Mouse (Mus musculus) bone marrow, adult 2 months (tissue): ENCODE results near the gene Cog4.

Source experiments
- CTCF ChIP-seq: fragments of 200-500 bp; IDR thresholded peaks from 2 replicates; pipeline ENCODE4 v1.5.1; 2011; ENCODE audit warnings: low read length, control low read depth; ENCODE audit not compliant: control insufficient read depth, insufficient read depth
- POLR2A ChIP-seq: fragments of 200-500 bp; IDR thresholded peaks from 2 replicates; pipeline ENCODE4 v1.6.1; 2011; ENCODE audit warnings: low read depth, mild to moderate bottlenecking, control low read depth, low read length, borderline replicate concordance; ENCODE audit not compliant: control insufficient read depth

DNA sequence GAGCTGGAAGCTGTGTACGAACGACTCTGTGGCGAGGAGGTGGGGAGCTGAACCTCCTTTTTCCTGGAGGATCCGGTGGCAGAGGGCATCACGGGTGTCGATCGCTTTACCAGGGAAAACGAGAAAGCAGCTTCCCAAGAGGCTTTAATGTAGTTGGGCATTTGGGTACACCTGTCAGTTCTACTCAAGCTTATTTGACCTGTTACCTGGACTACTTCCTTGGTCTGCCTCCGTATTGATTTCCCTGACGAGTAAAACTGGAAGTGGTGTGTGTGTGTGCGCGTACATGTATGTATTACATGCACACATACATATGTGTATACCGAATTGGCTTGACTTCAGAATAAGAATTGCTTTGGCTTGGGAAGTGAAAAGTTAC is 760 bp downstream of the Cog4 start:
- TF ChIP-seq POLR2A (no peak), CTCF (no peak)
